Mouse (Mus musculus) heart, adult 9 months (tissue): Measurements from ENCODE around the gene Cstf2.

Experiments used
- DNase-seq, 2 experiments: peaks; one replicate each; pipeline ENCODE4 v3.0.0; 2022; ENCODE audit warnings: low spot score in 2 of 2

The Cstf2 gene

GRCm38 (mm10) chrX:134058987-134059712 is at the start of gene Cstf2:
Gene Cstf2 (plus strand): TSS chrX:134059187.
- peak; percentile 90 to 93 for DNase-seq

- DNase-seq = peak; percentile 27 to 59
Observed at GRCm38 (mm10) chrX:134019005-134019404, 40.0 kb upstream of the Cstf2 start.

GRCm38 (mm10) chrX:134020664-134021063 is 38.3 kb upstream of the Cstf2 start:
- peak; percentile 31 to 46 for DNase-seq

- DNase-seq = no peak
Observed at GRCm38 (mm10) chrX:134048994-134049393, 10.0 kb upstream of the Cstf2 start.

GRCm38 (mm10) chrX:134056897-134057296 is 2.1 kb upstream of the Cstf2 start:
- DNase-seq = peak; percentile 11 to 22

- no peak for DNase-seq
Observed at GRCm38 (mm10) chrX:134058040-134058875, 729 bp upstream of the Cstf2 start.

GRCm38 (mm10) chrX:134059764-134060163 is 777 bp downstream of the Cstf2 start:
- DNase-seq = peak in 1 of 2 experiments; percentile 1

GRCm38 (mm10) chrX:134085453-134085852 is 26.5 kb downstream of the Cstf2 start:
- DNase-seq = no peak

GRCm38 (mm10) chrX:134102641-134103040 is 43.7 kb downstream of the Cstf2 start:
- DNase-seq = no peak

GRCm38 (mm10) chrX:134111767-134112166 is 52.8 kb downstream of the Cstf2 start:
- no peak for DNase-seq

GRCm38 (mm10) chrX:134116417-134116816 is 57.4 kb downstream of the Cstf2 start:
- DNase-seq = peak in 1 of 2 experiments; percentile 2

GRCm38 (mm10) chrX:134128549-134128948 is 69.6 kb downstream of the Cstf2 start:
- no peak for DNase-seq

GRCm38 (mm10) chrX:134132295-134132694 is 73.3 kb downstream of the Cstf2 start:
- DNase-seq = no peak

- no peak for DNase-seq
Observed at GRCm38 (mm10) chrX:134133821-134134220, 74.8 kb downstream of the Cstf2 start.
